Comparison of ENCODE assay signal across 8 mouse cellular contexts in genomic region chr8:72443994-72444350, GRCm38 (mm10). TPM values are rescaled to one million over a fixed set of nuclear protein-coding genes. Genes with fewer than 3 reads are reported as not detected.
DNase-seq lines count a peak whose midpoint lies in the region; ATAC-seq and TF ChIP-seq lines count a peak whose summit lies in the region.

No protein-coding gene starts in this region.

- H3K36me3 ChIP-seq in lung, embryonic 14.5 days (ENCODE audit: insufficient read depth): peaks cover 5% of the 10 kb centered on the region; the same call in 1 of the 2 replicates
- peaks cover 14% of the 10 kb centered on the region for H3K36me3 ChIP-seq in embryonic facial prominence, embryonic 15.5 days
- peaks cover 24% of the 10 kb centered on the region for H3K36me3 ChIP-seq in limb, embryonic 10.5 days
- no peaks in the 10 kb centered on the region for H3K36me3 ChIP-seq in neural tube, embryonic 14.5 days (ENCODE audit: control insufficient read depth, insufficient read depth, low read length)

- DNase-seq in lung, embryonic 14.5 days: no peak
- DNase-seq in lung, postnatal 4 days: no peak
- DNase-seq in limb, embryonic 10.5 days (ENCODE audit: low spot score): no peak
- no peak for DNase-seq in right cerebral cortex, postnatal 36 days (ENCODE audit: low spot score in 2 of 2)
- DNase-seq in right cerebral cortex, postnatal 4 days: no peak
- no peak for DNase-seq in frontal cortex, postnatal 36 days (ENCODE audit: low spot score in 2 of 2)

- H3K9me3 ChIP-seq in lung, embryonic 14.5 days (ENCODE audit: low read depth, low read length): no peaks in the 10 kb centered on the region
- H3K9me3 ChIP-seq in embryonic facial prominence, embryonic 15.5 days (replicated peaks): no peaks in the 10 kb centered on the region
- no peaks in the 10 kb centered on the region for H3K9me3 ChIP-seq in limb, embryonic 10.5 days (replicated peaks)
- H3K9me3 ChIP-seq in neural tube, embryonic 14.5 days (ENCODE audit: control insufficient read depth, low read length): no peaks in the 10 kb centered on the region

- peak overlapping the region; percentile 74 for H3K4me2 ChIP-seq in lung, embryonic 14.5 days
- peak overlapping the region; percentile 69 for H3K4me2 ChIP-seq in embryonic facial prominence, embryonic 15.5 days (replicated peaks)
- peak overlapping the region; percentile 60 for H3K4me2 ChIP-seq in neural tube, embryonic 14.5 days (ENCODE audit: low read depth, low read length)

- H3K27ac ChIP-seq in lung, embryonic 14.5 days (ENCODE audit: low read depth): no peak overlapping the region
- no peak overlapping the region; the same call in 1 of the 2 replicates for H3K27ac ChIP-seq in embryonic facial prominence, embryonic 15.5 days (replicated peaks)
- peak overlapping the region; percentile 83 for H3K27ac ChIP-seq in limb, embryonic 10.5 days
- H3K27ac ChIP-seq in neural tube, embryonic 14.5 days (ENCODE audit: low read depth, low read length): no peak overlapping the region

- no peak for TF ChIP-seq CTCF in lung, embryonic 14.5 days (IDR thresholded peaks at IDR 0.05; ENCODE audit: low read depth)

- H3K4me3 ChIP-seq in lung, embryonic 14.5 days (ENCODE audit: low read depth, low read length): peak overlapping the region; percentile 40
- H3K4me3 ChIP-seq in embryonic facial prominence, embryonic 15.5 days (replicated peaks): peak overlapping the region; percentile 46
- H3K4me3 ChIP-seq in limb, embryonic 10.5 days: peak overlapping the region; percentile 51
- peak overlapping the region; percentile 35 for H3K4me3 ChIP-seq in neural tube, embryonic 14.5 days (ENCODE audit: low read depth, low read length)

- WGBS in lung, embryonic 14.5 days: 30% methylated on average over 6 of the region's 6 CpGs
- 31% methylated on average over 6 of the region's 6 CpGs for WGBS in embryonic facial prominence, embryonic 15.5 days
- WGBS in limb, embryonic 10.5 days: 49% methylated on average over 6 of the region's 6 CpGs
- WGBS in neural tube, embryonic 14.5 days: 39% methylated on average over 6 of the region's 6 CpGs

- ATAC-seq in lung, embryonic 14.5 days (ENCODE audit: insufficient read depth): peak; percentile 65
- ATAC-seq in embryonic facial prominence, embryonic 15.5 days (ENCODE audit: insufficient number of reproducible peaks, low FRiP score, low TSS enrichment, low read depth): peak; percentile 32; the same call in 1 of the 2 replicates
- peak; percentile 0; the same call in 1 of the 2 replicates for ATAC-seq in neural tube, embryonic 14.5 days (ENCODE audit: low read depth)

- peak overlapping the region; percentile 52 for H3K9ac ChIP-seq in lung, embryonic 14.5 days
- peak overlapping the region; percentile 66 for H3K9ac ChIP-seq in embryonic facial prominence, embryonic 15.5 days
- H3K9ac ChIP-seq in neural tube, embryonic 14.5 days (replicated peaks; ENCODE audit: low read depth, low read length): peak overlapping the region; percentile 53

- H3K27me3 ChIP-seq in lung, embryonic 14.5 days (ENCODE audit: insufficient read depth, low read length): no peaks in the 10 kb centered on the region
- H3K27me3 ChIP-seq in embryonic facial prominence, embryonic 15.5 days: no peaks in the 10 kb centered on the region
- no peaks in the 10 kb centered on the region for H3K27me3 ChIP-seq in limb, embryonic 10.5 days (ENCODE audit: low read depth, poor library complexity, severe bottlenecking)
- no peaks in the 10 kb centered on the region for H3K27me3 ChIP-seq in neural tube, embryonic 14.5 days (ENCODE audit: control insufficient read depth, insufficient read depth, low read length)

- H3K4me1 ChIP-seq in lung, embryonic 14.5 days (ENCODE audit: insufficient read depth): no peaks in the 10 kb centered on the region
- H3K4me1 ChIP-seq in embryonic facial prominence, embryonic 15.5 days: peaks cover 11% of the 10 kb centered on the region; the same call in 1 of the 2 replicates
- peaks cover 7% of the 10 kb centered on the region for H3K4me1 ChIP-seq in limb, embryonic 10.5 days
- peaks cover 5% of the 10 kb centered on the region; the same call in 1 of the 2 replicates for H3K4me1 ChIP-seq in neural tube, embryonic 14.5 days (ENCODE audit: control insufficient read depth, insufficient read depth, low read length)

RNA-seq across cellular contexts. Expression of gene 1700030K09Rik, which starts 0.3 kb away (rescaled TPM):
- 13.6 and 17.2 TPM in 2 replicates for polyA plus RNA-seq in lung, embryonic 14.5 days (2014; fragmentation: Nextera tagmentation; extraction: Ambion mirVana)
- 15.7 and 17.0 TPM in 2 replicates for polyA plus RNA-seq in embryonic facial prominence, embryonic 15.5 days (2015; fragmentation: Nextera tagmentation; extraction: Ambion mirVana)
- 14.6 and 16.1 TPM in 2 replicates for polyA plus RNA-seq in limb, embryonic 10.5 days (2016; fragmentation: Nextera tagmentation; extraction: Ambion mirVana)
- polyA plus RNA-seq in neural tube, embryonic 14.5 days (2014; fragmentation: Nextera tagmentation; extraction: Ambion mirVana): 15.2 and 16.3 TPM in 2 replicates

RNA-seq across cellular contexts. Expression of gene Calr3, which starts 0.3 kb away (rescaled TPM):
- polyA plus RNA-seq in lung, embryonic 14.5 days (2014; fragmentation: Nextera tagmentation; extraction: Ambion mirVana): 1.0 and 1.9 TPM in 2 replicates
- polyA plus RNA-seq in embryonic facial prominence, embryonic 15.5 days (2015; fragmentation: Nextera tagmentation; extraction: Ambion mirVana): 1.0 and 1.2 TPM in 2 replicates
- 0.54 and 0.90 TPM in 2 replicates for polyA plus RNA-seq in limb, embryonic 10.5 days (2016; fragmentation: Nextera tagmentation; extraction: Ambion mirVana)
- polyA plus RNA-seq in neural tube, embryonic 14.5 days (2014; fragmentation: Nextera tagmentation; extraction: Ambion mirVana): 0.59 and 1.3 TPM in 2 replicates

RNA-seq across cellular contexts. Expression of gene Eps15l1, which starts 22.7 kb away (rescaled TPM):
- polyA plus RNA-seq in lung, embryonic 14.5 days (2014; fragmentation: Nextera tagmentation; extraction: Ambion mirVana): 68.6 and 69.4 TPM in 2 replicates
- polyA plus RNA-seq in embryonic facial prominence, embryonic 15.5 days (2015; fragmentation: Nextera tagmentation; extraction: Ambion mirVana): 54.2 and 56.6 TPM in 2 replicates
- polyA plus RNA-seq in limb, embryonic 10.5 days (2016; fragmentation: Nextera tagmentation; extraction: Ambion mirVana): 75.3 and 85.1 TPM in 2 replicates
- polyA plus RNA-seq in neural tube, embryonic 14.5 days (2014; fragmentation: Nextera tagmentation; extraction: Ambion mirVana): 63.3 and 66.1 TPM in 2 replicates

RNA-seq across cellular contexts. Expression of gene Cherp, which starts 31.1 kb away (rescaled TPM):
- polyA plus RNA-seq in lung, embryonic 14.5 days (2014; fragmentation: Nextera tagmentation; extraction: Ambion mirVana): 71.6 and 80.2 TPM in 2 replicates
- 56.3 and 68.6 TPM in 2 replicates for polyA plus RNA-seq in embryonic facial prominence, embryonic 15.5 days (2015; fragmentation: Nextera tagmentation; extraction: Ambion mirVana)
- 107 and 116 TPM in 2 replicates for polyA plus RNA-seq in limb, embryonic 10.5 days (2016; fragmentation: Nextera tagmentation; extraction: Ambion mirVana)
- 42.3 and 49.8 TPM in 2 replicates for polyA plus RNA-seq in neural tube, embryonic 14.5 days (2014; fragmentation: Nextera tagmentation; extraction: Ambion mirVana)

RNA-seq across cellular contexts. Expression of gene Slc35e1, which starts 48.4 kb away (rescaled TPM):
- polyA plus RNA-seq in lung, embryonic 14.5 days (2014; fragmentation: Nextera tagmentation; extraction: Ambion mirVana): 21.5 and 24.4 TPM in 2 replicates
- 21.3 and 24.8 TPM in 2 replicates for polyA plus RNA-seq in embryonic facial prominence, embryonic 15.5 days (2015; fragmentation: Nextera tagmentation; extraction: Ambion mirVana)
- polyA plus RNA-seq in limb, embryonic 10.5 days (2016; fragmentation: Nextera tagmentation; extraction: Ambion mirVana): 30.5 and 31.0 TPM in 2 replicates
- 9.3 and 10.6 TPM in 2 replicates for polyA plus RNA-seq in neural tube, embryonic 14.5 days (2014; fragmentation: Nextera tagmentation; extraction: Ambion mirVana)

Comparison
In these comparisons a context has a peak if more than half of its experiments do, and no peak if none do; other contexts are left out.
1. ATAC-seq: peak in every context shown above with its lines; median percentile 65 in lung, embryonic 14.5 days; 32 in embryonic facial prominence, embryonic 15.5 days; 0 in neural tube, embryonic 14.5 days.